Mouse (Mus musculus) stomach, postnatal 0 days (tissue): ENCODE data around the gene Gabpb1.

ENCODE experiments used
- CTCF ChIP-seq: IDR thresholded peaks from 2 replicates; pipeline ENCODE4 v1.5.1; 2016; ENCODE audit warnings: antibody characterized with exemption, low read depth, mild to moderate bottlenecking, moderate library complexity
- EP300 ChIP-seq: optimal IDR thresholded peaks from 2 replicates; pipeline ENCODE3; 2016; ENCODE audit warnings: antibody characterized with exemption

DNA sequence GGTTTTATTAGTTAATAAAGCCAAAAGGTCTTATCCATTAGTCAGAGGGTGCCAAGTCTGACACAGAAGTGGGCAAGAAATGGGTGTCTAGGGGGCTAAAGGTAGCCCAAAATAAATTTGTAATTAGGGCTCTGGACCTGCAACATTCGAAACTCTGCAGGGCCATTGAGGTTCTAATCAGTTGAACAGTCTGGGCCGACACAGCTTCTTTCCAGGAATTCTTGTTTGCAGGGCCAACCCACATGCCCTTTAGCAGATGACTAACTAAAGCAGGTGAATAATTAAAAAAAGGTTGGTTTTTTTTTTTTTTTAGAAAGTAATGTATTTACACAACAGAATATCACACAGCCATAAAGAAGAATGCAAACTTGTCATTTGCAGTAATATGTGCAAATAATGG is 53.7 kb downstream of the Gabpb1 start:
- TF ChIP-seq CTCF (no peak), EP300 (no peak)
